Mouse (Mus musculus) forebrain, embryonic 10.5 days (tissue): Measurements from ENCODE around the gene Atp2c1. TPM values are rescaled to one million over a fixed set of nuclear protein-coding genes. Genes with fewer than 3 reads are reported as not detected.

ENCODE experiments used
- DNase-seq: peaks from one replicate; pipeline ENCODE4 v3.0.0-alpha.2; 2017; ENCODE audit warnings: low spot score; ENCODE audit errors: extremely low spot score
- H3K27ac ChIP-seq: fragments of 300-500 bp; sonication (generic); 2 replicates; pipeline ENCODE4 v1.5.1; 2016; ENCODE audit warnings: mild to moderate bottlenecking
- H3K27me3 ChIP-seq: fragments of 300-500 bp; sonication (generic); 2 replicates; pipeline ENCODE4 v1.6.1; 2016; ENCODE audit warnings: mild to moderate bottlenecking; ENCODE audit not compliant: poor library complexity, severe bottlenecking
- H3K36me3 ChIP-seq: fragments of 300-500 bp; sonication (generic); replicated peaks from 2 replicates; pipeline ENCODE4 v1.6.1; 2016; ENCODE audit warnings: mild to moderate bottlenecking, moderate library complexity
- H3K4me1 ChIP-seq: fragments of 300-500 bp; sonication (generic); 2 replicates; pipeline ENCODE4 v1.6.1; 2016
- H3K4me3 ChIP-seq: fragments of 300-500 bp; sonication (generic); 2 replicates; pipeline ENCODE4 v1.5.1; 2016; ENCODE audit warnings: mild to moderate bottlenecking, moderate library complexity
- H3K9me3 ChIP-seq: fragments of 300-500 bp; sonication (generic); 2 replicates; pipeline ENCODE4 v1.6.1; 2016; ENCODE audit warnings: mild to moderate bottlenecking, moderate library complexity
- WGBS: fragments of 180-500 bp; shearing (Covaris S2); methylation state at CpG from one replicate; pipeline ENCODE4 v1.1.7; 2016; 5-methylcytosine and 5-hydroxymethylcytosine counted together
- polyA plus RNA-seq: library from polyadenylated mRNA; unstranded; fragments of >200 nt; fragmentation: Nextera tagmentation; extraction: Ambion mirVana; gene quantifications from 2 replicates; pipeline ENCODE4 v1.2.1, GENCODE M21; 2016

Atp2c1 gene
- polyA plus RNA-seq, 1 experiment from 2014 or later = 50.3 TPM

GRCm38 (mm10) chr9:105482070-105482469 lies 45.0 kb downstream of the Atp2c1 start:
- 89% methylated on average over 4 of the region's 4 CpGs for WGBS
- Histone ChIP-seq H3K9me3 (no peaks in the 10 kb centered on the region), H3K27ac (no peak overlapping the region), H3K36me3 (no peaks in the 10 kb centered on the region), H3K27me3 (no peaks in the 10 kb centered on the region), H3K4me1 (no peaks in the 10 kb centered on the region), H3K4me3 (no peak overlapping the region)
- DNase-seq = no peak

- H3K9me3 ChIP-seq = no peaks in the 10 kb centered on the region
- H3K36me3 ChIP-seq = 0 out of 2 replicates have a peak, but pooled peaks cover 2% of the 10 kb centered on the region
- no peak overlapping the region for H3K27ac ChIP-seq
- H3K4me3 ChIP-seq = no peak overlapping the region
- H3K27me3 ChIP-seq = no peaks in the 10 kb centered on the region
- DNase-seq = no peak
- H3K4me1 ChIP-seq = no peaks in the 10 kb centered on the region
- 93% methylated on average over 3 of the region's 3 CpGs for whole genome bisulfite sequencing
Measured at GRCm38 (mm10) chr9:105476134-105476533, 51.0 kb downstream of the Atp2c1 start.

GRCm38 (mm10) chr9:105474910-105475309 lies 52.2 kb downstream of the Atp2c1 start:
- DNase-seq = no peak
- Histone ChIP-seq H3K9me3 (no peaks in the 10 kb centered on the region), H3K36me3 (peaks cover 3% of the 10 kb centered on the region), H3K4me1 (no peaks in the 10 kb centered on the region), H3K27ac (no peak overlapping the region), H3K4me3 (no peak overlapping the region), H3K27me3 (no peaks in the 10 kb centered on the region)
- 89% methylated on average over 3 of the region's 3 CpGs for WGBS

GRCm38 (mm10) chr9:105467787-105468186 lies 59.3 kb downstream of the Atp2c1 start:
- Histone ChIP-seq H3K27me3 (no peaks in the 10 kb centered on the region), H3K27ac (no peak overlapping the region), H3K9me3 (peaks cover 11% of the 10 kb centered on the region), H3K36me3 (peaks cover 46% of the 10 kb centered on the region), H3K4me1 (no peaks in the 10 kb centered on the region), H3K4me3 (no peak overlapping the region)
- no peak for DNase-seq
- whole genome bisulfite sequencing = 95% methylated on average over 3 of the region's 3 CpGs

GRCm38 (mm10) chr9:105461496-105461895 lies 65.6 kb downstream of the Atp2c1 start:
- no peak for DNase-seq
- no peaks in the 10 kb centered on the region for H3K9me3 ChIP-seq
- H3K36me3 ChIP-seq = peaks cover 60% of the 10 kb centered on the region
- no peaks in the 10 kb centered on the region for H3K27me3 ChIP-seq
- H3K4me3 ChIP-seq = no peak overlapping the region
- 92% methylated on average over 7 of the region's 7 CpGs for WGBS
- no peak overlapping the region for H3K27ac ChIP-seq
- no peaks in the 10 kb centered on the region for H3K4me1 ChIP-seq

GRCm38 (mm10) chr9:105459032-105459431 lies 68.1 kb downstream of the Atp2c1 start:
- no peaks in the 10 kb centered on the region for H3K27me3 ChIP-seq
- no peak overlapping the region for H3K27ac ChIP-seq
- peaks cover 58% of the 10 kb centered on the region for H3K36me3 ChIP-seq
- no peaks in the 10 kb centered on the region for H3K4me1 ChIP-seq
- DNase-seq = no peak
- no peak overlapping the region for H3K4me3 ChIP-seq
- WGBS = 92% methylated on average over 13 of the region's 13 CpGs
- no peaks in the 10 kb centered on the region for H3K9me3 ChIP-seq

- WGBS = 93% methylated on average over 6 of the region's 6 CpGs
- Histone ChIP-seq H3K4me1 (no peaks in the 10 kb centered on the region), H3K9me3 (no peaks in the 10 kb centered on the region), H3K4me3 (no peak overlapping the region), H3K36me3 (peaks cover 71% of the 10 kb centered on the region), H3K27ac (no peak overlapping the region), H3K27me3 (no peaks in the 10 kb centered on the region)
- DNase-seq = no peak
Measured at GRCm38 (mm10) chr9:105408549-105408948, 118.6 kb downstream of the Atp2c1 start.

GRCm38 (mm10) chr9:105395218-105395627 lies 131.9 kb downstream of the Atp2c1 start, which contains the start of the genes Aste1 and Nek11:
Gene Aste1, plus strand, starts transcription at chr9:105395392.
Gene Nek11, minus strand, starts transcription at chr9:105395524.
- no peaks in the 10 kb centered on the region for H3K9me3 ChIP-seq
- H3K4me1 ChIP-seq = peaks cover 29% of the 10 kb centered on the region
- peak; percentile 93 for DNase-seq
- H3K36me3 ChIP-seq = peaks cover 33% of the 10 kb centered on the region
- 0 out of 2 replicates have a peak, but pooled peaks cover 5% of the 10 kb centered on the region for H3K27me3 ChIP-seq
- peak within 1 kb of the TSS; percentile 87 for H3K27ac ChIP-seq
- peak within 1 kb of the TSS; percentile 78 for H3K4me3 ChIP-seq
- under 1% methylated on average over 44 of the region's 44 CpGs for WGBS

- no peaks in the 10 kb centered on the region for H3K9me3 ChIP-seq
- H3K4me3 ChIP-seq = peak overlapping the region; percentile 78
- H3K36me3 ChIP-seq = peaks cover 28% of the 10 kb centered on the region
- peak overlapping the region; percentile 87; the same call in 1 of the 2 replicates for H3K27ac ChIP-seq
- H3K27me3 ChIP-seq = 0 out of 2 replicates have a peak, but pooled peaks cover 5% of the 10 kb centered on the region
- 15% methylated on average over 11 of the region's 11 CpGs for WGBS
- H3K4me1 ChIP-seq = peaks cover 29% of the 10 kb centered on the region
- no peak for DNase-seq
Measured at GRCm38 (mm10) chr9:105394720-105395119, 132.4 kb downstream of the Atp2c1 start.

GRCm38 (mm10) chr9:105390616-105391015 lies 136.5 kb downstream of the Atp2c1 start:
- Histone ChIP-seq H3K4me3 (no peak overlapping the region), H3K36me3 (no peaks in the 10 kb centered on the region), H3K27me3 (0 out of 2 replicates have a peak, but pooled peaks cover 5% of the 10 kb centered on the region), H3K4me1 (peaks cover 7% of the 10 kb centered on the region), H3K27ac (no peak overlapping the region), H3K9me3 (no peaks in the 10 kb centered on the region)
- DNase-seq = no peak
- 68% methylated on average over 5 of the region's 5 CpGs for WGBS

GRCm38 (mm10) chr9:105389289-105389688 lies 137.8 kb downstream of the Atp2c1 start:
- Histone ChIP-seq H3K9me3 (no peaks in the 10 kb centered on the region), H3K4me3 (no peak overlapping the region), H3K36me3 (no peaks in the 10 kb centered on the region), H3K27me3 (0 out of 2 replicates have a peak, but pooled peaks cover 1% of the 10 kb centered on the region), H3K4me1 (no peaks in the 10 kb centered on the region), H3K27ac (no peak overlapping the region)
- peak; percentile 52 for DNase-seq
- WGBS = 23% methylated on average over 4 of the region's 4 CpGs

GRCm38 (mm10) chr9:105387403-105387802 lies 139.7 kb downstream of the Atp2c1 start:
- WGBS = 86% methylated on average over 5 of the region's 5 CpGs
- Histone ChIP-seq H3K9me3 (no peaks in the 10 kb centered on the region), H3K4me1 (no peaks in the 10 kb centered on the region), H3K36me3 (no peaks in the 10 kb centered on the region), H3K27ac (no peak overlapping the region), H3K27me3 (no peaks in the 10 kb centered on the region), H3K4me3 (no peak overlapping the region)
- no peak for DNase-seq

GRCm38 (mm10) chr9:105379533-105380145 lies 147.5 kb downstream of the Atp2c1 start:
- no peak for DNase-seq
- H3K9me3 ChIP-seq = no peaks in the 10 kb centered on the region
- no peaks in the 10 kb centered on the region for H3K36me3 ChIP-seq
- no peak overlapping the region for H3K4me3 ChIP-seq
- H3K4me1 ChIP-seq = no peaks in the 10 kb centered on the region
- H3K27ac ChIP-seq = no peak overlapping the region
- H3K27me3 ChIP-seq = no peaks in the 10 kb centered on the region
- WGBS = 86% methylated on average over 8 of the region's 8 CpGs
